Mouse (Mus musculus) neural tube, embryonic 15.5 days (tissue): ENCODE measurements around the gene Selenoo. TPM values are rescaled to one million over a fixed set of nuclear protein-coding genes. Genes with fewer than 3 reads are reported as not detected.
A peak's percentile ranks its signal among the peaks of the same experiment; 100 is the strongest.

Source experiments
- ATAC-seq: fragments of 200-750 bp; cut with Nextera tagmentation; 2 replicates; pipeline ENCODE4 v1.8.0; 2017; ENCODE audit warnings: mild to moderate bottlenecking, moderate TSS enrichment, moderate library complexity; ENCODE audit not compliant: low FRiP score
- H3K27ac ChIP-seq: fragments of 300-500 bp; sonication (generic); replicated peaks from 2 replicates; pipeline ENCODE4 v1.5.1; 2015; ENCODE audit warnings: mild to moderate bottlenecking, inconsistent platforms
- H3K27me3 ChIP-seq: fragments of 300-500 bp; sonication (generic); replicated peaks from 2 replicates; pipeline ENCODE4 v1.6.1; 2015; ENCODE audit warnings: inconsistent platforms
- H3K36me3 ChIP-seq: fragments of 300-500 bp; sonication (generic); 2 replicates; pipeline ENCODE4 v1.6.1; 2015; ENCODE audit warnings: inconsistent platforms
- H3K4me1 ChIP-seq: fragments of 300-500 bp; sonication (generic); 2 replicates; pipeline ENCODE4 v1.6.1; 2015; ENCODE audit warnings: inconsistent platforms
- H3K4me2 ChIP-seq: fragments of 300-500 bp; sonication (generic); 2 replicates; pipeline ENCODE4 v1.6.1; 2015; ENCODE audit warnings: inconsistent platforms, mild to moderate bottlenecking, moderate library complexity
- H3K4me3 ChIP-seq: fragments of 300-500 bp; sonication (generic); replicated peaks from 2 replicates; pipeline ENCODE4 v1.5.1; 2015; ENCODE audit warnings: mild to moderate bottlenecking, inconsistent platforms
- H3K9ac ChIP-seq: fragments of 300-500 bp; sonication (generic); replicated peaks from 2 replicates; pipeline ENCODE4 v1.6.1; 2015; ENCODE audit warnings: mild to moderate bottlenecking, inconsistent platforms
- H3K9me3 ChIP-seq: fragments of 300-500 bp; sonication (generic); replicated peaks from 2 replicates; pipeline ENCODE4 v1.6.1; 2016; ENCODE audit warnings: inconsistent platforms
- WGBS: fragments of 180-500 bp; shearing (Covaris S2); methylation state at CpG from one replicate; pipeline ENCODE4 v1.1.7; 2015; ENCODE audit warnings: mixed read lengths; 5-methylcytosine and 5-hydroxymethylcytosine counted together
- polyA plus RNA-seq: library from polyadenylated mRNA; unstranded; fragments of >200 nt; fragmentation: Nextera tagmentation; extraction: Ambion mirVana; gene quantifications from 2 replicates; pipeline ENCODE4 v1.2.1, GENCODE M21; 2015

Gene Selenoo
- polyA plus RNA-seq, 1 experiment from 2014 or later: 19.7 TPM

- Histone ChIP-seq H3K27ac (no peak overlapping the region), H3K27me3 (no peaks in the 10 kb centered on the region), H3K4me3 (no peak overlapping the region), H3K9me3 (no peaks in the 10 kb centered on the region), H3K36me3 (no peaks in the 10 kb centered on the region), H3K4me1 (peaks cover 18% of the 10 kb centered on the region), H3K9ac (no peak overlapping the region), H3K4me2 (no peak overlapping the region)
- ATAC-seq: no peak
Measured at GRCm38 (mm10) chr15:89130245-89130644, 41.4 kb downstream of the Selenoo start.

GRCm38 (mm10) chr15:89131316-89131715, 42.4 kb downstream of the Selenoo start:
- ATAC-seq: no peak
- 91% methylated on average over 3 of the region's 3 CpGs for WGBS
- H3K36me3 ChIP-seq: no peaks in the 10 kb centered on the region

GRCm38 (mm10) chr15:89136461-89137155, 47.7 kb downstream of the Selenoo start:
- ATAC-seq: no peak
- H3K27me3 ChIP-seq: peaks cover 30% of the 10 kb centered on the region
- H3K4me2 ChIP-seq: no peak overlapping the region
- no peak overlapping the region for H3K4me3 ChIP-seq
- H3K36me3 ChIP-seq: no peaks in the 10 kb centered on the region
- H3K4me1 ChIP-seq: peaks cover 21% of the 10 kb centered on the region
- H3K9me3 ChIP-seq: no peaks in the 10 kb centered on the region
- H3K9ac ChIP-seq: no peak overlapping the region
- no peak overlapping the region for H3K27ac ChIP-seq
- 97% methylated on average over 5 of the region's 5 CpGs for WGBS

More at GRCm38 (mm10) chr15:89131316-89131715, 42.4 kb downstream of the Selenoo start:
- H3K4me3 ChIP-seq: no peak overlapping the region
- H3K9ac ChIP-seq: no peak overlapping the region
- no peak overlapping the region for H3K27ac ChIP-seq
- H3K4me1 ChIP-seq: peaks cover 18% of the 10 kb centered on the region
- H3K4me2 ChIP-seq: no peak overlapping the region
- no peaks in the 10 kb centered on the region for H3K27me3 ChIP-seq
- no peaks in the 10 kb centered on the region for H3K9me3 ChIP-seq

- Histone ChIP-seq H3K9me3 (no peaks in the 10 kb centered on the region), H3K9ac (no peak overlapping the region), H3K4me1 (peaks cover 21% of the 10 kb centered on the region), H3K27me3 (peaks cover 30% of the 10 kb centered on the region), H3K4me3 (no peak overlapping the region), H3K36me3 (no peaks in the 10 kb centered on the region), H3K27ac (no peak overlapping the region), H3K4me2 (no peak overlapping the region)
- WGBS: 75% methylated on average over 11 of the region's 11 CpGs
- ATAC-seq: no peak
Measured at GRCm38 (mm10) chr15:89137378-89138045, 48.6 kb downstream of the Selenoo start.

GRCm38 (mm10) chr15:89138046-89138405, 49.1 kb downstream of the Selenoo start:
- no peak for ATAC-seq
- no peak overlapping the region for H3K4me2 ChIP-seq
- no peak overlapping the region for H3K27ac ChIP-seq
- H3K9ac ChIP-seq: no peak overlapping the region
- no peak overlapping the region for H3K4me3 ChIP-seq
- 89% methylated on average over 7 of the region's 7 CpGs for WGBS
- H3K4me1 ChIP-seq: peaks cover 21% of the 10 kb centered on the region
- peaks cover 30% of the 10 kb centered on the region for H3K27me3 ChIP-seq
- H3K36me3 ChIP-seq: no peaks in the 10 kb centered on the region
- no peaks in the 10 kb centered on the region for H3K9me3 ChIP-seq

- peaks cover 21% of the 10 kb centered on the region for H3K4me1 ChIP-seq
- no peak overlapping the region for H3K4me2 ChIP-seq
- no peak for ATAC-seq
- H3K27me3 ChIP-seq: peaks cover 30% of the 10 kb centered on the region
- no peaks in the 10 kb centered on the region for H3K9me3 ChIP-seq
- H3K4me3 ChIP-seq: no peak overlapping the region
- no peak overlapping the region for H3K27ac ChIP-seq
- no peaks in the 10 kb centered on the region for H3K36me3 ChIP-seq
- no peak overlapping the region for H3K9ac ChIP-seq
- WGBS: 94% methylated on average over 6 of the region's 6 CpGs
Measured at GRCm38 (mm10) chr15:89138531-89138930, 49.6 kb downstream of the Selenoo start.

- Histone ChIP-seq H3K4me1 (peaks cover 21% of the 10 kb centered on the region), H3K4me2 (peak overlapping the region; percentile 98), H3K9ac (peak overlapping the region; percentile 54), H3K4me3 (peak overlapping the region; percentile 47), H3K9me3 (no peaks in the 10 kb centered on the region), H3K36me3 (no peaks in the 10 kb centered on the region), H3K27me3 (peaks cover 30% of the 10 kb centered on the region), H3K27ac (no peak overlapping the region)
- ATAC-seq: no peak
- WGBS: under 1% methylated on average over 53 of the region's 53 CpGs
Measured at GRCm38 (mm10) chr15:89140048-89140658, 51.3 kb downstream of the Selenoo start.

GRCm38 (mm10) chr15:89140659-89141252, 51.9 kb downstream of the Selenoo start, which contains the start of gene Mapk12:
Gene Mapk12 (minus strand): TSS chr15:89140703.
- Histone ChIP-seq H3K36me3 (no peaks in the 10 kb centered on the region), H3K27ac (no peak within 1 kb of the TSS), H3K4me1 (peaks cover 21% of the 10 kb centered on the region), H3K4me2 (peak within 1 kb of the TSS; percentile 98), H3K4me3 (peak within 1 kb of the TSS; percentile 47), H3K9me3 (no peaks in the 10 kb centered on the region), H3K27me3 (peaks cover 30% of the 10 kb centered on the region), H3K9ac (peak within 1 kb of the TSS; percentile 54)
- ATAC-seq: peak; percentile 60; the same call in 1 of the 2 replicates
- under 1% methylated on average over 21 of the region's 21 CpGs for WGBS

- no peak overlapping the region for H3K9ac ChIP-seq
- no peak for ATAC-seq
- H3K27ac ChIP-seq: no peak overlapping the region
- H3K4me1 ChIP-seq: peaks cover 27% of the 10 kb centered on the region
- peaks cover 30% of the 10 kb centered on the region for H3K27me3 ChIP-seq
- no peaks in the 10 kb centered on the region for H3K9me3 ChIP-seq
- H3K4me3 ChIP-seq: no peak overlapping the region
- no peaks in the 10 kb centered on the region for H3K36me3 ChIP-seq
- WGBS: 22% methylated on average over 5 of the region's 5 CpGs
- H3K4me2 ChIP-seq: no peak overlapping the region
Measured at GRCm38 (mm10) chr15:89141443-89141842, 52.6 kb downstream of the Selenoo start.

GRCm38 (mm10) chr15:89141905-89142304, 53.0 kb downstream of the Selenoo start:
- H3K4me1 ChIP-seq: peaks cover 31% of the 10 kb centered on the region
- ATAC-seq: no peak
- peaks cover 30% of the 10 kb centered on the region for H3K27me3 ChIP-seq
- H3K9ac ChIP-seq: no peak overlapping the region
- no peaks in the 10 kb centered on the region for H3K36me3 ChIP-seq
- 72% methylated on average over 4 of the region's 4 CpGs for WGBS
- H3K9me3 ChIP-seq: no peaks in the 10 kb centered on the region
- no peak overlapping the region for H3K4me2 ChIP-seq
- H3K27ac ChIP-seq: no peak overlapping the region
- H3K4me3 ChIP-seq: no peak overlapping the region

- no peak overlapping the region for H3K27ac ChIP-seq
- no peak overlapping the region for H3K4me2 ChIP-seq
- WGBS: 79% methylated on average over 2 of the region's 2 CpGs
Measured at GRCm38 (mm10) chr15:89143134-89143533, 54.2 kb downstream of the Selenoo start.

More at GRCm38 (mm10) chr15:89143134-89143533, 54.2 kb downstream of the Selenoo start:
- Histone ChIP-seq H3K27me3 (peaks cover 30% of the 10 kb centered on the region), H3K36me3 (no peaks in the 10 kb centered on the region), H3K4me1 (peaks cover 44% of the 10 kb centered on the region), H3K9me3 (no peaks in the 10 kb centered on the region), H3K4me3 (no peak overlapping the region), H3K9ac (no peak overlapping the region)
- ATAC-seq: no peak
